Mouse (Mus musculus): ENCODE measurements around the gene Atp8b3.

DNA sequence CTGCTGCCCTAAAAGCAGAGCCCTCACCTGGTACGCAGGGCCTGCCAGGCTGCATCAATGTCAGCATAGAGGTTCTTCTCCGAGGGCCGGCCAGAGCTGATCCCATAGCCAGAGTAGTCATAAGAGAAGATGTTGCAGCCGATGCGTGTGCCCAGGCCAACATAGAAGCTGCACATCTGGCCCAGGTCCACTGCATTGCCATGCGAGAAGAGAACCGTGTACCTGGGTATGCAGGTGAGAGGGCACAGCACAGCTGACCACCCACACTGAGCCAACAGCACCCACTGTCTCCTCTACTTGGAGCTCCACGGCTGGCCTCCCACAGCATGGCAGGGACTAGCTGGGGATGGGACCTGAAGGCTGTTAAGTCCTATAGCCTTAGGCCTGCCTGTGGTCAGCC lies 46.7 kb upstream of the Atp8b3 start:
- no peak for TF ChIP-seq CTCF (IDR thresholded peaks at IDR 0.05; ENCODE audit: extremely low read depth, insufficient read depth, low read length)
- no peak for TF ChIP-seq POLR2A (IDR thresholded peaks at IDR 0.05; ENCODE audit: extremely low read depth, insufficient read depth, low read length)
